Mouse (Mus musculus) naive thymus-derived CD4-positive, alpha-beta T cell, adult 2 months (primary cell): ENCODE measurements around the gene Ulk3.

Experiments
- DNase-seq: peaks from one replicate; pipeline ENCODE4 v3.0.0-alpha.2; 2011; ENCODE audit warnings: low read depth

The Ulk3 gene

DNA sequence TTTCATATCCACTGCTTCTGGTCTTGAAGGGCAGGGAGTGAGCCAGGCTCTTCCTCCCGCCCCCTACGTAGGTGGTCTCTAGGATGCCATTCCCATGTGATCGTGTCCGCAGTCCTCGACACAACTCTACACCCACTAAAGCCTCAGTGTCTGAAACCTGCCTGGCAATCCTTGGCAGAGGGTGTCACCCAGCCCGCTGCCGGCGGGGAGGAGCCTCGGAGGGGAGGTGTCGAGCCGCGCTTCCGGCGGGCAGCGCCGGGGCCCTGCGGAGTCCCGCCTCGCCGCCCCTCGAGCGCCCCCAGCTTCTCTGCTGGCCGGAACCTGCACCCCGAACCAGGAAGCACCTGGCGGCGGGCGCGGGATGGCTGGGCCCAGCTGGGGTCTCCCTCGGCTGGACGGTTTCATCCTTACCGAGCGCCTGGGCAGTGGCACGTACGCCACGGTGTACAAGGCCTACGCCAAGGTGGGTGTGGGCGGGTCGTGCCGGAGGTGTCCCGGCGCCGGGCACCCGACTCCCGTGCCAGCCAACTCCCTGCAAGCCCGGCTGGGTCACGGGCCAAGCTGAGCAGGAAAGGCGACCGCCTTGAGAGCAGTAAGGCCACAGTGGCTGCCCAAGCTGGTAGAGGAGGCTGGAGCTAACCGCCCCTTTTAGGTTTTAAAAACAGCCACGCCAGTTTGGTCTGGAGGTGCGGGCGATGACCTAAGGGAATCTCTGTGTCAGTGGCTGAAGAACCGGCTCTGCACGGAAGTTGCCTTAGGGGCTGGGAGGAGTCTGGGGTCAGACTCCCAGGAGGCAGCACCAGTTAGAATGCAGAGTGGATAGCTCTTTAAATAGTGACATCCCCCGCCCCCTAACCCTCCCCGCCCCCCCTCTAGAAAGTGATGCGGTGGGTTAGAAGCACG lies at the start of gene Ulk3:
Gene Ulk3, plus strand, starts transcription at position 229 of the 903 bp plus-strand sequence.
- DNase-seq: peak; percentile 79

DNA sequence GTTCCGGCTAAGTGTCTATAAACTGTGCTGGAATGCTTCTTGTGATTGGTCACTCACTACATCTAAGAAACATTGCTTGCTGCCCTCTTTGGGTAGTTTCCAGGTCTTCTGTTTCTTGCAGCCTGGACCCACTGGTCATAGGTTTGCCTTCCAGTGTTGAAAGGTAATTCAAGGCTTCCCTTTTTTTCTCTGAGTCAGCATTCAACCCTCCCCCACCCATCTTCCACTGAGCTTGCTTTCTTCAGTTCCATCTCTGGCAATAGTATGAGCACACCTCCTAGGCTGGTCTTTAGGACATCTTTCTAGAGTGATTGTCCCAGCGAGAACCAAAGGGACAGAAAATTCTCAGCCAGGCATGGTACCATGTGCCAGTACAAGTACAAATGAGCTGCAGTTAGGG lies 49.7 kb upstream of the Ulk3 start:
- no peak for DNase-seq

DNA sequence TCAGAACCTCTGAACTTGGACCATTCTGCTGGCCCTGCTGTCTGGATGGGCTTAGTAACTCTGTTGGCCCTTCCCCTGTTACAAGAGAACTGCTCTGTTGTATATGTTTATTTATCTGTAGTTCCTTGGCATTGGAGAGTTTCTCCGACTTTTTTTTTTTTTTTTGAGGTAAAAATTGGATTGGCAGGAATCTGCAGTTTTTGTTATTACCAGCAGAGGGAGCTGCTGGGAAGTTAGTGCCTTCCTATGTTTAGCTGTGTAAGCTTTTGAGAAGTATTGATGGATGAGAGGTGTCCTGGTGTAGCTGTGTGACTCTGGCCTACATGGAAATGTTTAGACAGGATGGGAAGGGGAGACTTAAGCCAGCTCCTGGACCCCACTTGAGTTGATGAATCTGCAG lies 47.9 kb upstream of the Ulk3 start:
- DNase-seq: peak; percentile 78

DNA sequence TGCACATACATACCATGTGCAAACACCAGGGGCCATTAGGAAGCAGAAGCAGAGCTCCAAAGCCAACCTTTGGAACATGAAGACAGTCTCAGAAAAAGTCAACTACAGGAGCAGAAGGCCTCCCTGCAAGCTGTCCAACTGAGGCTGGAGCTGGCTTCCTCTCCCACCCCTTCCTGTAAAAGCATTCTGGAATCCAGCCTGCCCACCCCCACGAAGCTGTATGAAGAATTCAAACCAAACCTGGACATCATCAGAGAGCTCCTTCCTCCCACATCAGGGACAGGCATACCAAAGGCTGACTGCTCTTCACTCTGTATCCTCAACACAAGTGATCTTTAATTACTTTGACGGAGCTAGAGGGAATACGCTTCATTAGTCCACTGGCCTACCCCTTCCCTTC lies 45.3 kb upstream of the Ulk3 start:
- DNase-seq: no peak

- DNase-seq: no peak
Observed at GRCm38 (mm10) chr9:57547287-57547686, 42.0 kb upstream of the Ulk3 start.

- no peak for DNase-seq
Observed at GRCm38 (mm10) chr9:57547869-57548268, 41.4 kb upstream of the Ulk3 start.

DNA sequence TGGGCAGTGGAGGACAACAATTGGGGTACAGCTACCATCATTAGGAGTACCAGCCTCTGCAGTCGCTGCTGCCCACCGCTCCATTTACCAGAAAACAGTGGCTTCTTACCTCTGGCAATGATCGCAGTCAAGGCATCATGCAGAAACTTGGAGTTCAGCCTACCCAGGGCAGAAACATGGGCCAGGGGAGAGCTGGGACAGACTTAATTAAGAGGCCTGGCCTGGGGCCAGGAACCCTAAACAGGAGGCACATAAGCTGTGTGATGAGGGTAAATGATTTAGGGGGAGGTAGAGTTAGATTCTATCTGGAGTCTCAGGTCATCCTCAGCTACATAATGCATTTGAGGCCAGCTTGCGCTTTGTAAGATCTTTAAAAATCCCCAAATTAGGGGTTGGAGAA lies 40.1 kb upstream of the Ulk3 start:
- no peak for DNase-seq

- DNase-seq: no peak
Observed at GRCm38 (mm10) chr9:57550126-57550862, 39.0 kb upstream of the Ulk3 start.

DNA sequence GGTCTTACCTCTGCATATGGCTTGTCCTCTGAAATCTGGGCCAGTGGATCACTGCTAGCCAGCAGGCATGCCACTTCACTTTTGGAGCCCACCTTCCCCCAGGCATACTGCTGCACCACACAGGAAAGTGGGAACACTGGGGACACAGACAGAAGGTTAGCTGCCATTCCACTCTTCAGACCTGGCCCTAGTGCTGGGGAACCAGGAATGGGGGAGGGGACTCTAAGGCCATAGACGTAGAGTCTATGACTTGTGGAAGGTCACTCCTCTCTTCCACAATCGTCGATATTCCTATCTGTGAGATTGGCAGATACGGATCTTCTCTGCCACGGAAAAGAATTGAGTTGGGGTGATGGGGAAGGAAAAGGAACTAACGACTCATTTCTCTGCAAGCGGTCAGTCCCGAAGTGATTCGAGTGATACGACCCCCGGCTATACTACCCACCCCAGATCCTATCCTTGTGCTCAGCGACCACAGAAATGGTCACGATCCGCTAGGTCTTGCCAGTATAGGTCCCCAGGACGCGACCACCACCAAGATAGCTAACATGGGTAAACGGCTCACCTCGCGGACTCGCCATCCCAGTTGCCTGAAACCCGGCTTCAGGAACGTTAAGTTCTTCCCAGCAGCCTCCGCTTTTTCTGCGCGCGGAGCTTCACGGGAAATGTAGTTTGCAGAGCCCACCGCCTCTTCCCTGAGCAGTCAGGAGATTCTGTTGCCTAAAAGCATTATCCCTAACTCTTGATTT lies 36.9 kb upstream of the Ulk3 start, which contains the start of gene Mpi:
Gene Mpi, minus strand, starts transcription at position 625 of the 749 bp plus-strand sequence.
- peak; percentile 46 for DNase-seq

- no peak for DNase-seq
Observed at GRCm38 (mm10) chr9:57553119-57553518, 36.1 kb upstream of the Ulk3 start.

DNA sequence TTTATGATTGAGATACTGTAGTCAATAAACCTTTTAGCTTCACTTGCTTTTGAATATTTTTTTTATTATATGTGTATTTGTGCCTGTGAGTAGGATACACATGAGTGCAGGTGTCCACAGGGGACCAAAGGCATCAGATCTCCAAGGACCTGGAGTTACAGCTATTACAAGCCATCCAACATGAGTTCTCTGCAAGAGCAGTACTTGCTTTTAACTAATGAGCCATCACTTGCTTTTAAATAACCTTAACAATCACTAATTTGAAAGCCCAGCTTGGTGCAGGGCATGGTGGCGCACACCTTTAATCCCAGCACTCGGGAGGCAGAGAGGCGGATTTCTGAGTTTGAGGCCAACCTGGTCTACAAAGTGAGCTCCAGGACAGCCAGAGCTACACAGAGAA lies 34.5 kb upstream of the Ulk3 start:
- DNase-seq: no peak

- DNase-seq: no peak
Observed at GRCm38 (mm10) chr9:57557215-57557614, 32.0 kb upstream of the Ulk3 start.

GRCm38 (mm10) chr9:57558625-57559024 lies 30.6 kb upstream of the Ulk3 start:
- no peak for DNase-seq

DNA sequence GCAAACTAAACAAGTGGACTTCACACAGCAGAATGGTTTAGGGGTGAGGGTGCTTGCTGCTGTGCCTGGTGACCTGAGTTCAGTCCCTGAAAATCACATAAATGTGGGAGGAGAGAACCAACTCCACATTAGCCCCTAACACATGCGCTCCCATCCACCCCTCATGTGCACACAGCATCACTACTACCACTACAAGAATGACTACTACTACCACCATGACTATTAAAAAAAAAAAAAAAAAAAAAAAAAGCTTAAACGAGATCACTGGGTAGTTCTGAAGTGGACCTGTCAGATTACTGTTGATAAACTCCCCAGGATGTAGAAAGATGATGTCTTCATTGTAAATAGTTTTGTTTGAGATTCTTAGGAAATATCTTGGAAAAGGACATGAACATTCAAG lies 29.7 kb upstream of the Ulk3 start:
- no peak for DNase-seq

GRCm38 (mm10) chr9:57560263-57560662 lies 29.0 kb upstream of the Ulk3 start:
- no peak for DNase-seq

GRCm38 (mm10) chr9:57560861-57561710 lies 28.2 kb upstream of the Ulk3 start, which contains the start of gene Scamp2:
TSS of gene Scamp2 (plus strand) at chr9:57560943.
- DNase-seq: peak; percentile 94

DNA sequence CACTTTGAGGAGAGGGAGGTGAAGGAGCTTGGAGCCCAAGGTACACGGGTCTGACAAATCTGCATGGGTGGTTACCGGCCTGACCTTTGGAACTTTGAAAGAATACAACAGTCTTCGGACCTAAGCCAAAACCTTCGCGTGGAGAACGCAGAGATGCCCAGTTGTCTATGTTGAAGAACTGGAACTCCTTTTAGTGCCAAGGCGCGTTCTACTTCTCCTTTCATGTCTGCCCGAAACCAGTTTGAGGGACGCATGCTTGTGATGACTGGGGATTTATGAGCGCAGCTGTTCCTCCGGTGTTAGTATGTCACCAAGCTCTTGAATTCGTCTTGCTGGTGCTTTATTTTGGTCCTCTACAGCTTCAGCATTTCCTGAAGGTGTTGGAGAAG lies 27.5 kb upstream of the Ulk3 start:
- DNase-seq: peak; percentile 26

DNA sequence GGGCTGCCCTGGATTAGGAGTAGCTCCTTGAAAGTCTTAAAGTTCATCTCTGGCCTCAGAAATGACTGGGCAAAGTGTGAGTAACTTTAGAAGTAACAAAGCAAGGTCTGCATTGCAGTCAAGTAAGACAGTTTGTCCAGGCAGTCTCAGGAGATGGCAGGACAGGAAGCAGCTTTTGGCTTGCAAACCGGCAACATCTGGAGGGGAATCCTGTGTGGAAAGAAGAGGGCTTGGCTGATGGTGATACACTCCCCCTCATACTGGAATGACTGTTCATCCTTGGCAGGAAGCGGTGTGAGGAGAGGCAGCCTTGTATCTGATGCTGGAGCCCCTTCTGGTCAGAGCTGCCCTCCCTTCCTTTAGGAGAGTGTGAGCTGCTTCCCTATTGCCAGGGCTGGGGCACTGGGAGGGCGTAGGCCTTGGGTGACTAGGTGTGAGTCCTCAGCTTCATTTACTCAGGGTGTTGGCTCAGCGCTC lies 26.3 kb upstream of the Ulk3 start:
- DNase-seq: no peak

- no peak for DNase-seq
Observed at GRCm38 (mm10) chr9:57564609-57565008, 24.6 kb upstream of the Ulk3 start.

DNA sequence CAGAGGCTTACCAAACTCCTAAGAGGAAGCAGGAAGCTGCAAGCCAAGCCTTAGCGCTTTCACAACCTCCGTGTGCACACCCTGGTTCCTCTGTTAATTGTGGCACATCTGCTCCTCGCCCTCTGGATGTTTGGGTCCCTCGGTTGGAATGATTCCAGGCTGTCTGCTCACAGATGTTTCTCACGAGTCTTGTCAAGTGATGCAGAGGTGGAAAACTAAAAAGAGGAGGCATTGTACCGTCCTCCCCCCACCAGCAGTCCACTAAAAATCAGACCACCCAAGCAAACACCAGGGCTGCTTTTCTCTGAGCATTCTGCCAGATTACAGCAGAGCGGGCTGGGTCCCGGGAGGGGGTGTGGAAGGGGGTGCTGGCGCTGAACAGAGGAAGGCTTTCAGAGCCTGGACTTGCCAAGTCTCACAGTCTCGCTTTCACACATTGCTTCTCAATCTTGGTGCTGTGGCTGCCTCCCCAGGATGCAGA lies 23.5 kb upstream of the Ulk3 start:
- DNase-seq: no peak

- DNase-seq: no peak
Observed at GRCm38 (mm10) chr9:57566846-57567245, 22.4 kb upstream of the Ulk3 start.
